Mouse (Mus musculus): ENCODE measurements around the gene E2f3.

E2f3 gene

GRCm38 (mm10) chr13:29979140-29979564 lies 6.7 kb downstream of the E2f3 start:
- DNase-seq (ENCODE audit: low read depth), result no peak

GRCm38 (mm10) chr13:29977358-29977757 lies 8.5 kb downstream of the E2f3 start:
- DNase-seq (ENCODE audit: low read depth), result no peak

- DNase-seq (ENCODE audit: low read depth), result no peak
Measured at GRCm38 (mm10) chr13:29974066-29974465, 11.8 kb downstream of the E2f3 start.

GRCm38 (mm10) chr13:29973610-29974009 lies 12.3 kb downstream of the E2f3 start:
- no peak for DNase-seq (ENCODE audit: low read depth)

GRCm38 (mm10) chr13:29970333-29970732 lies 15.5 kb downstream of the E2f3 start:
- DNase-seq (ENCODE audit: low read depth), result no peak

GRCm38 (mm10) chr13:29968636-29969035 lies 17.2 kb downstream of the E2f3 start:
- DNase-seq (ENCODE audit: low read depth), result no peak

- DNase-seq (ENCODE audit: low read depth), result no peak
Measured at GRCm38 (mm10) chr13:29967367-29967766, 18.5 kb downstream of the E2f3 start.

GRCm38 (mm10) chr13:29966966-29967365 lies 18.9 kb downstream of the E2f3 start:
- no peak for DNase-seq (ENCODE audit: low read depth)

- no peak for DNase-seq (ENCODE audit: low read depth)
Measured at GRCm38 (mm10) chr13:29964087-29964486, 21.8 kb downstream of the E2f3 start.

- no peak for DNase-seq (ENCODE audit: low read depth)
Measured at GRCm38 (mm10) chr13:29960416-29960815, 25.4 kb downstream of the E2f3 start.

GRCm38 (mm10) chr13:29957731-29958254 lies 28.1 kb downstream of the E2f3 start:
- DNase-seq (ENCODE audit: low read depth), result peak; percentile 19

- DNase-seq (ENCODE audit: low read depth), result no peak
Measured at GRCm38 (mm10) chr13:29956821-29957421, 28.9 kb downstream of the E2f3 start.

- DNase-seq (ENCODE audit: low read depth), result no peak
Measured at GRCm38 (mm10) chr13:29955296-29955695, 30.6 kb downstream of the E2f3 start.

- no peak for DNase-seq (ENCODE audit: low read depth)
Measured at GRCm38 (mm10) chr13:29954741-29955140, 31.1 kb downstream of the E2f3 start.

- DNase-seq (ENCODE audit: low read depth), result no peak
Measured at GRCm38 (mm10) chr13:29953417-29954045, 32.3 kb downstream of the E2f3 start.

- no peak for DNase-seq (ENCODE audit: low read depth)
Measured at GRCm38 (mm10) chr13:29946045-29946444, 39.8 kb downstream of the E2f3 start.

- DNase-seq (ENCODE audit: low read depth), result no peak
Measured at GRCm38 (mm10) chr13:29944915-29945570, 40.8 kb downstream of the E2f3 start.

GRCm38 (mm10) chr13:29944493-29944892 lies 41.4 kb downstream of the E2f3 start:
- DNase-seq (ENCODE audit: low read depth), result no peak

GRCm38 (mm10) chr13:29943541-29944039 lies 42.3 kb downstream of the E2f3 start:
- DNase-seq (ENCODE audit: low read depth), result no peak

- DNase-seq (ENCODE audit: low read depth), result no peak
Measured at GRCm38 (mm10) chr13:29940071-29940470, 45.8 kb downstream of the E2f3 start.

GRCm38 (mm10) chr13:29939399-29939798 lies 46.5 kb downstream of the E2f3 start:
- DNase-seq (ENCODE audit: low read depth), result no peak

- no peak for DNase-seq (ENCODE audit: low read depth)
Measured at GRCm38 (mm10) chr13:29938776-29939175, 47.1 kb downstream of the E2f3 start.

- no peak for DNase-seq (ENCODE audit: low read depth)
Measured at GRCm38 (mm10) chr13:29926168-29926567, 59.7 kb downstream of the E2f3 start.

Measured in fibroblast of lung, adult 2 months (primary cell).